Mouse (Mus musculus) ES-Bruce4 (cell line): ENCODE results near the gene Ptges2.

Source experiments
- CTCF ChIP-seq: IDR thresholded peaks from one replicate; pipeline ENCODE4 v1.8.1; 2011; ENCODE audit warnings: low read depth, low read length
- EP300 ChIP-seq: IDR thresholded peaks from 2 replicates; pipeline ENCODE4 v1.6.1; 2011; ENCODE audit warnings: low read depth, low read length; ENCODE audit not compliant: insufficient read depth
- POLR2A ChIP-seq: IDR thresholded peaks from one replicate; pipeline ENCODE4 v1.8.1; 2011; ENCODE audit warnings: low read length; ENCODE audit not compliant: insufficient read depth

GRCm38 (mm10) chr2:32420647-32421046 is 25.0 kb downstream of the Ptges2 start:
- no peak for TF ChIP-seq POLR2A
- TF ChIP-seq CTCF: no peak
- TF ChIP-seq EP300: no peak
